Mouse (Mus musculus) left cerebral cortex, adult 2 months (tissue): ENCODE measurements around the gene Tanc2. TPM values are rescaled to one million over a fixed set of nuclear protein-coding genes. Genes with fewer than 3 reads are reported as not detected.

Experiments
- DNase-seq, 2 experiments: peaks; one replicate each; pipeline ENCODE4 v3.0.0; 2021 to 2022; ENCODE audit warnings: low spot score in 2 of 2, mixed read lengths in 1 of 2; ENCODE audit errors: extremely low spot score in 1 of 2
- H3K27ac ChIP-seq: fragments of 200-600 bp; 2 replicates; pipeline ENCODE4 v1.8.1; 2022
- H3K4me3 ChIP-seq: fragments of 200-600 bp; 2 replicates; pipeline ENCODE4 v1.8.1; 2022
- CTCF ChIP-seq: fragments of 200-600 bp; IDR thresholded peaks from 2 replicates; pipeline ENCODE4 v1.8.1; 2022; ENCODE audit warnings: antibody characterized with exemption, mild to moderate bottlenecking, moderate library complexity
- intact Hi-C: fragments of 180-260 bp; cut with DNase I; formaldehyde crosslinking; loops from one replicate; pipeline ENCODE4 v1.15.1; 2025
- total RNA-seq, 2 experiments: library from RNA; stranded (reverse); gene quantifications; 2 replicates each; pipeline ENCODE4 v1.2.3; 2021

The Tanc2 gene
- total RNA-seq, 2 experiments from 2014 or later: 250 to 251 TPM

DNA sequence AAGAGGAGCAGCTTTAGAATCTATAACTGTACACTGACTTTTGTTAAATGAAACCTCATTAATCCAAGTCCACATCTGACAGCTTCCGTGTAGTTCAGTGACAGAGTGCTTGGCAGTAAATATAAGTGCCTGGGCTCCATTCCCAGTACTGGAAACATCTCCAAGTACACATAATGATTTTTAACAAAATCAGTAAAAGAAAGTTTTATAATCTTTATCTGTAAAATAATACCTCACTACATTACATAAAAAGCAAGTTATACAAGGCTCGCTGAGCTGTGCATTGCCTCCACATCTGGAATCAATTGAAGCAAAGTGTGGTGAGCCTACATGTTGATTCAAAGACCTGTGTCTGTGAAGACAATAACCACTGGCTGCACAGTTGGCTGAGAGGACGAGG is 265.7 kb downstream of the Tanc2 start:
- peak overlapping the region; percentile 54 for H3K27ac ChIP-seq
- no peak overlapping the region for H3K4me3 ChIP-seq
- intact Hi-C loops: no loop called here
- DNase-seq: no peak
- TF ChIP-seq CTCF: no peak

DNA sequence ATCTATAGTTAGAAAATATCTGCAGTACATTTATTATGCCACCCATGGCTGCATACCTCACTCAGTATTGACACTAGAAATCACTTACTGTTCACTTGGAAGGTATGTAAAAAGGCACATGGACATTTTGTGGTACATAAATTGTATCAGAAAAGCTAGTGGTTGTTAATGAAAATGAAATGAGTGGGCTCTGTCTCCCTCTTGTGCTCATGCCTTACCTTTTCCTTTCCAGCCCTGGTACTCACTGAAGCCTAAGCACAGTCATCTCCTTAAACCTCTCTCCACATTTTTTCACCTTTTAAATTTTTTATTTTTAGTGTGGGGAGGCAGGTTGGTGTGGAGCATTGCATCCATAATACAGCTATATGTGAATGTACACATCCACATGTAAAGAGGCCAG is 268.3 kb downstream of the Tanc2 start:
- intact Hi-C loops: no loop called here

DNA sequence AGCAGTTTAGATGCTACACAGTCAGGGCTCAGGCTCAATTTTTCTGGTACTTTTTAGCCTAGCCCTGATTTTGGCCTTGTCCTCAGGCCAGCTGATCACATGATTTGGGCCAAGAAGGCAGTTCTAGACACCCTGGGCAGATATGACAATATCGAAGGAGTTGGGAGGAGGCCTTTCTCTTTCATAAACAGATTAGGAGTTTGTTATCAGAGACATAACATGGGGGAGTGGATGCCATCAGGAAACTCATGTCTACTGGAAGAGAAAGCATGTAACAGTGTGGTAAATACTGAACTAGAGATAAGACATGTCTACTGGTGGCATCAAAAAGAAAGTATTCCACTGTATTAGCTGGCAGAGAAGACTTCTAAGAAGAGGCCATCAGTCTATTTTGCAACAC is 295.8 kb downstream of the Tanc2 start:
- intact Hi-C loops: no loop called here
- DNase-seq: no peak
- no peak overlapping the region for H3K4me3 ChIP-seq
- TF ChIP-seq CTCF: no peak
- H3K27ac ChIP-seq: no peak overlapping the region

More for the DNA sequence above, 268.3 kb downstream of the Tanc2 start:
- Histone ChIP-seq H3K27ac (no peak overlapping the region), H3K4me3 (no peak overlapping the region)
- DNase-seq: no peak
- peak; percentile 45 for TF ChIP-seq CTCF

DNA sequence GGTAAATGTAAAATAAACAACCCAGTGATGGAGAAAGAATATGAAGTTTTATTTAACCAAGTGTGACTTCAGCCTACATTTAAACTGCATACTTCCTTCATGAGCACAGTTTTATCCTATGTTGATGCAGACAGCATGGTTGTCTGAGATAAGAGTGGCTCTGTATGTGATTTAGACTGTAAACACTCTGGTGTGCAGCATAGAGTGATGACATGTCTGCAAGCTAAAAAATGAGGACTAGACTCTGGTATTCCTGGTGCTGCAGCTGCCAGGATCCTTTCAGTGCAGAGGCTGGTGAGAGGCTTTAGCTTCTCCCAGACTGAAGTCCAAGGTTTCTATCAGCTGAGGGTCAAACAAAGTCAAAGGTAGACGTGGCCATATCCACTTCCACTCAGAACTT is 297.5 kb downstream of the Tanc2 start:
- no peak for TF ChIP-seq CTCF
- no peak for DNase-seq
- intact Hi-C loops: no loop called here
- Histone ChIP-seq H3K27ac (no peak overlapping the region), H3K4me3 (no peak overlapping the region)

DNA sequence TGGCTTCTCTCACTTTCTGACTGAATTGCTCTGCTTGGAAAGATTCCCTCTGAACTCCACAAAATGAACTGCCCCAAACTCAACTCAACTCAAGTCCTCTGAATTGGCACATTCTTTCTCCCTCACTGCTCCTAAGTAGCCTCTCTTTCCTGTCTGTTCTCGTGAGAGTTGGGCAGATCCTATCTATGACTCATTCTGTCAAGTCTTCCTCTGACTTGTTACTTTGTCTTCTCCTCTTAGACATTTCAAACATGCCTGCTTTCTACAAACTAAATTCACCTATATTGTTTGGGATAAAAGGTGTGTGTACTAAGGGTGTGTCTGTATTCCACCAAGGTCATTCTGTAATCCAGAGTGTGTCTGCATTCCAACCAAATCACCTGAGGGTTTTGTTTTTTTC is 309.4 kb downstream of the Tanc2 start:
- Histone ChIP-seq H3K4me3 (no peak overlapping the region), H3K27ac (no peak overlapping the region)
- TF ChIP-seq CTCF: no peak
- intact Hi-C loops: no loop called here
- DNase-seq: no peak

DNA sequence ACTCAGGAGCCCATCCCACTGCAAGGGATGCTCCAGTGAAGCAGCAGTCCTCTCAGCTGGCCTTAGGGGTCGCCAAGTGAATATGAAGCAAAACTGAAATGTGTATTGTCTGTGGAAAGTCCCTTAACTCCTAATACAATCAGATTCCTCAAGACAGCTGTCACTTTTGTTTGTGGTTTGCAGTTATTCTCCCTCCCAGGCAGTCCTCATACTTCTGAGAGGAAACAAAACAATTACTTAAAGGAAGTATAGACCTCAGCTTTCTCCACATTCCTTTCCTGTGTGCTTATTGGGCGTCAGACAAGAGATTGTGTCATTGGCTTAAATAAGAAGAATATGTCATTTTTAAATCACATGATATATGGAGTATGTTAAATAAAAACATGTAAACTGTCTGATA is 311.7 kb downstream of the Tanc2 start:
- DNase-seq: no peak
- Histone ChIP-seq H3K4me3 (no peak overlapping the region), H3K27ac (no peak overlapping the region)
- intact Hi-C loops: no loop called here
- TF ChIP-seq CTCF: no peak

DNA sequence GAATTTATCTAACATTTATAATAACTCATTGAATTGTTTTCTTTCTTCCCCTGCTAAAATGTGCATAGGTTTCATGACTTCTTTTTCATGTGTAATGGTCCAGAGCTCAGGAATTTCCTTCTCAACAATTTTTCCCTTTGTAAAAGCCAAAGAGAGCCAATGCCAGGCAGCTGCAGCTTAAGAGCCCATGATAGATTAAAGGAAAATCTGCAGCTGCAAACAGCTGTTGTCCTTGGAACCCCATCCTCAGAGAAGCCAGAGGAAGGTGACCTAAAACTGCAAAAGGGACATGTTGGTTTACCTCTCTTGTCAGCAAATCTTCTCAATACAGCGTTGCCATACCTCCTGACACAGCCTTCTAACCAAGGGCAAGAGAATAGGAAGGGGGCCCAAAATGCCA is 313.2 kb downstream of the Tanc2 start:
- no peak for TF ChIP-seq CTCF
- intact Hi-C loops: no loop called here
- no peak overlapping the region for H3K4me3 ChIP-seq
- no peak overlapping the region for H3K27ac ChIP-seq
- no peak for DNase-seq

DNA sequence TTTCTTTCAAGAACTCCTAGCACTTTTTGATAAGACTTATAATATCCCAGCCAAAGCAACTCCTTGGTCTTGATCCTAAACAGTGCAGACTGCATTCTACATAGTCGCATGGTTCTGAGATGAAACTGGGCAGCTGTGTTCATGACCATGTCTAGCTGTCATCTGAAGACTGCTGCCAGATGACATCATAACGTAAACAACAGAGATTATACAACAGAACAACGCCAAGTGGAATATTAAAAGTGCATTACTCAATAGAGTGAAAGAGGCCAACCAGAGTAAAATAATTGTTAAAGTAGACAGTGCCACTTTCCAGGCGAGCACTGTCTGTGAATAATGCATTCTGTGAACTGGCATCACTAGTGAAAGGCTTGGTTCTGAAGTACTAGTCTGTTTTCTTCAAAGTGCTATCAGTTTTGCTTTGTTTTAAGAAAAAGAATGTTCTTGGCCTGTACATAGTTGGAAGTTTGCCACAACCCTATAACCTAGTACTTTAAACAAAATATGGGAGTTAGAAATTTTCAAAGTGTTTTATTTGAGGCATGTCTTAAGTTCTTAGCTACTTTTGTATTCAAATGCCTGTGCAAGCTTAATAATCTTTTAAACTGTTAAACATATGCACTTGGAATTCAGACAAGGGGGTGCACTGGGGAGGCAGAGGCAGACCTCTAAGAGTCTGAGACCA is 315.9 kb downstream of the Tanc2 start:
- H3K27ac ChIP-seq: no peak overlapping the region
- no peak overlapping the region for H3K4me3 ChIP-seq
- no peak for DNase-seq
- no peak for TF ChIP-seq CTCF
- intact Hi-C loops: no loop called here

DNA sequence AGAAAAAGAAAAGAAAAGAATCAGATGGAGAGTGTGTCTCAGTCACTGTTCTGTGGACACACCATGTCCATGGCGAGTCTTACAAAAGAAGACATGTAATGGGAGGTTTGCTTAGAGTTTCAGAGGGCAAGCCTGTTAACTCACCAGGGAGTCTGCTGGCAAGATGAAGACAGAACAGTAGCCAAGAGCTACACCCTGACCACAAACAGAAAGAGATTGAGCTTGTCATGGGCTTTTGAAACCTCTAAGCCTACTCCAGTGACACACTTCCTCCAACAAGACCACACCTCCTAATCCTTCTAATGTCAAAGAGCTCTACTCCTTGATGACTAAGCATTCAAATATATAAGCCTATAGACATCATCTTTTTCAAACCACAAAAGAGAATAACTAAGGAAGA is 317.6 kb downstream of the Tanc2 start:
- DNase-seq: no peak
- intact Hi-C loops: no loop called here
- Histone ChIP-seq H3K27ac (no peak overlapping the region), H3K4me3 (no peak overlapping the region)
- TF ChIP-seq CTCF: no peak

DNA sequence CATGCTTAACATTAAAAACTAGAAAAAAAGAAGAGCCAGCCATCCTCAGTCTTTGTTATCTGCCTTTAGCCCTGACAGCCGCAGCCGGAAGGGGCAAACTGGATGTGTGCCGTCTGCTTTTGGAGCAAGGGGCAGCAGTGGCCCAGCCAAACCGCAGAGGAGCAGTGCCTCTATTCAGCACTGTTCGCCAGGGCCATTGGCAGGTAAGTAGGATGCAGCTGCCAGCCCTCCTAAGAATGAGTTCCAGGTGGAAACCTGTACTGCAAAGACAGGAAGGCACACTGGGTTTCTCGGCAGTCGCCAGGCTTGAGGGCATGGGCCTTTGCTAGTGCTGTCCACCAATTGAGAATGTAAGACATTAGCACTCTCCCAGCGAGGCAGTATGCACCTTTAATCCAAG is 319.1 kb downstream of the Tanc2 start:
- Histone ChIP-seq H3K27ac (peak overlapping the region; percentile 54; the same call in 1 of the 2 replicates), H3K4me3 (no peak overlapping the region)
- no peak for TF ChIP-seq CTCF
- intact Hi-C loops: no loop called here
- no peak for DNase-seq

DNA sequence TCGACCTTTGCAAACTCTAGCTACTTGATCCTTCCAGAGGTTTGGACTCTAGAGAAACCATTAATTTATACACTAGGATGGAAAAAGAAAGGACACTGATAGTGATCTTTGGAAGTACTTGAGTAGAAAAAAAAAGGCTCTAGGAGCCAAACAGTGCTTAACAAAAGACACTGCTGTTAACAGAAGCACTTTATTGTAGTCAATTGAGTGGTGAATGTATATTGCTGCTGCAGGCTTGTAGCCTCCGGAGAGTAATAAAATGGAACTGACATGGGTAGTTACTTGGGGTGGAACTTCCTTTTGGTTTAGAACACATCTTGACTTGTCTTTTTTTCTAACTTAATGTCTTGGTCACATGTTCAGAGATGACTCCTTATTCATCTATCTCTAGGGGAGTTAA is 319.8 kb downstream of the Tanc2 start:
- no peak overlapping the region for H3K4me3 ChIP-seq
- no peak overlapping the region for H3K27ac ChIP-seq
- TF ChIP-seq CTCF: no peak
- intact Hi-C loops: loop anchor here (5.0 to 10.0 kb wide), 4 partner anchors 225 to 637 kb away; no protein-coding TSS in a partner anchor
- no peak for DNase-seq

DNA sequence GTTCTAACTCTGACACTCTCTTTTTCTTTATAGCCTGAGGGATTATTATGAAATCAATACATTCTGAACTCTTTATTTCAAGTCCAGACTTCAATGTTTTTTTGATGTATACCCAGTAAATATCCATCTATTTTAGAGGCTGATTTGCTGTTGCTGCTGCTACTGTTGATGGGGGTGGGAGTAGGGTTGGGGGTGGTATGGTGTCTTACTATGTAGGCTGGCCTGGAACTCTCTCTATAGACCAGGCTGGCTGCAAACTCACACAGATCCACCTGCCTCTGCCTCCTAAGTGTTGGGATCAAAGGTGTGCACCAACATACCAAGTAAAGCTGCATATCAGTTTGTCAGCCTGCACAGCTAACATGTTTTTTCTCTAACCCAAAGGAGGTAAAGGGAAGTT is 321.4 kb downstream of the Tanc2 start:
- no peak for DNase-seq
- H3K4me3 ChIP-seq: no peak overlapping the region
- TF ChIP-seq CTCF: no peak
- H3K27ac ChIP-seq: peak overlapping the region; percentile 36; the same call in 1 of the 2 replicates
- intact Hi-C loops: loop anchor here (1.0 to 10.0 kb wide), 5 partner anchors 226 to 639 kb away; no protein-coding TSS in a partner anchor

DNA sequence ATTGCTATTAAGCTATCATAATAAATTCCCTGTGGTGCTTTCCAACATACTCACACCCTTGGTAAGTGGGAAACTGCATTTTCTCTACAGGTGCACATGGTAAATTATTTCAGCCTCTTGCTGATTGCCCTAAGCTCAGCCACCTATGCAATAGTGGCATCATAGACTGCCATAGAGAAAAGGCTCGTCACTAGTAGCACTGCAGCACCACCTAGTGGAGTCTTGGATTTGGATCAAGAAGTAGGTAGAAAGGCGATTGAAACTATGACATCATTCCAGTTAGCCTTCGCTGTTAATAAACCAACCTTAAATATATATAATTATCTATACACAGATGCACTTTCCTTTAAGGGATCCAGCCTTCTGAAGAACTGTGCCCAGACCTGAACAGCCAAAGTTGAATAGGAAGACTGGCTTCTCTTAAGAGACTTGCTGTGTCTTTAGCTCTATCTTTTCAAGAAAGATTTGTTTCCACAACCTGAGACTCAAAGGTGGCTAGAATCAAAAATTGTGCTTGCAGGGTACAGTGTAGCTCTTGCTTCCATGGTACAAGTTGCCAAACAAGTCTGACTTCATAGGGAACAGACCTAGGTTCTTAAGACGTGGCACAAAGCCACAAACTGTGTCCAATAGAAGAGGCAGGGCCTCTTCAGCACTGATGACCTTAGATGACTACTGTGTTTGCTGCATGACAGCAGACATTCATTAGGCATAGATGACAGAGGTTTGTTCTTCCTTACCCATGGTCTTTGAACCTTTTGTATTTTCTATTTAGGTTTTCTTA is 322.0 kb downstream of the Tanc2 start:
- peak; percentile 74 to 77 for DNase-seq
- Histone ChIP-seq H3K4me3 (no peak overlapping the region), H3K27ac (0 out of 2 replicates have a peak overlapping the region, but pooled peaks have one; percentile 36)
- intact Hi-C loops: loop anchor here (1.0 to 10.0 kb wide), 5 partner anchors 227 to 639 kb away; no protein-coding TSS in a partner anchor
- TF ChIP-seq CTCF: peak; percentile 93
